Mouse (Mus musculus) myocyte (in vitro differentiated cells): Measurements from ENCODE around the gene Onecut1.

Source experiments
- CEBPB ChIP-seq: IDR thresholded peaks from 2 replicates; pipeline ENCODE4 v1.6.1; 2011; ENCODE audit warnings: mild to moderate bottlenecking, moderate library complexity; ENCODE audit not compliant: poor library complexity, insufficient read depth, severe bottlenecking
- E2F4 ChIP-seq: IDR thresholded peaks from one replicate; pipeline ENCODE4 v1.6.1; 2011; ENCODE audit warnings: mild to moderate bottlenecking, control low read depth, moderate library complexity; ENCODE audit not compliant: insufficient read depth
- MAX ChIP-seq: IDR thresholded peaks from one replicate; pipeline ENCODE4 v1.6.1; 2011; ENCODE audit warnings: low read depth, mild to moderate bottlenecking, control low read depth
- MYOD1 ChIP-seq, 3 experiments: IDR thresholded peaks; one replicate each; pipeline ENCODE4 v1.6.1; 2011; ENCODE audit warnings: control low read depth in 2 of 3, low read depth in 2 of 3, mild to moderate bottlenecking in 2 of 3, moderate library complexity in 1 of 3; ENCODE audit not compliant: insufficient read length in 2 of 3, control insufficient read depth in 1 of 3
- MYOG ChIP-seq, 3 experiments: IDR thresholded peaks; one replicate each; pipeline ENCODE4 v1.6.1; 2011; ENCODE audit warnings: control low read depth in 2 of 3, low read depth in 2 of 3, mild to moderate bottlenecking in 2 of 3; ENCODE audit not compliant: insufficient read length in 2 of 3, control insufficient read depth in 1 of 3, insufficient read depth in 1 of 3
- POLR2A ChIP-seq: IDR thresholded peaks from one replicate; pipeline ENCODE4 v1.6.1; 2011; ENCODE audit warnings: low read depth, mild to moderate bottlenecking, control low read depth, moderate library complexity; ENCODE audit not compliant: insufficient read length
- POLR2AphosphoS2 ChIP-seq: IDR thresholded peaks from one replicate; pipeline ENCODE4 v1.6.1; 2011; ENCODE audit warnings: low read depth, control low read depth; ENCODE audit not compliant: insufficient read length
- REST ChIP-seq: IDR thresholded peaks from one replicate; pipeline ENCODE4 v1.6.1; 2011; ENCODE audit warnings: mild to moderate bottlenecking, control low read depth, moderate library complexity; ENCODE audit not compliant: insufficient read depth, insufficient read length
- SRF ChIP-seq: IDR thresholded peaks from one replicate; pipeline ENCODE4 v1.6.1; 2011; ENCODE audit warnings: low read depth; ENCODE audit not compliant: control insufficient read depth, insufficient read length
- TCF12 ChIP-seq: IDR thresholded peaks from one replicate; pipeline ENCODE4 v1.6.1; 2011; ENCODE audit warnings: mild to moderate bottlenecking, control low read depth; ENCODE audit not compliant: poor library complexity, insufficient read depth, severe bottlenecking
- TCF3 ChIP-seq: IDR thresholded peaks from one replicate; pipeline ENCODE4 v1.6.1; 2011; ENCODE audit warnings: low read depth, control low read depth; ENCODE audit not compliant: insufficient read length
- USF1 ChIP-seq: IDR thresholded peaks from one replicate; pipeline ENCODE4 v1.6.1; 2011; ENCODE audit warnings: low read depth, mild to moderate bottlenecking, control low read depth, moderate library complexity

- TF ChIP-seq POLR2A (no peak), MAX (no peak), TCF12 (no peak), CEBPB (no peak), MYOG (IDR thresholded peaks at IDR 0.05; ENCODE audit: control insufficient read depth in 1 of 3, insufficient read depth in 1 of 3, insufficient read length in 2 of 3, low read depth in 2 of 3) (no peak), MYOD1 (IDR thresholded peaks at IDR 0.05; ENCODE audit: control insufficient read depth in 1 of 3, insufficient read length in 2 of 3, low read depth in 2 of 3) (no peak), SRF (no peak), USF1 (no peak), E2F4 (no peak), POLR2AphosphoS2 (no peak), REST (no peak), TCF3 (no peak)
Observed at GRCm38 (mm10) chr9:74887866-74888265, 26.1 kb downstream of the Onecut1 start.
